Mouse (Mus musculus) right cerebral cortex, postnatal 10 days (tissue): ENCODE results near the gene Pnmt.

Source experiments
- DNase-seq, 2 experiments: peaks; one replicate each; pipeline ENCODE4 v3.0.0; 2021; ENCODE audit warnings: low spot score in 2 of 2

Gene Pnmt

DNA sequence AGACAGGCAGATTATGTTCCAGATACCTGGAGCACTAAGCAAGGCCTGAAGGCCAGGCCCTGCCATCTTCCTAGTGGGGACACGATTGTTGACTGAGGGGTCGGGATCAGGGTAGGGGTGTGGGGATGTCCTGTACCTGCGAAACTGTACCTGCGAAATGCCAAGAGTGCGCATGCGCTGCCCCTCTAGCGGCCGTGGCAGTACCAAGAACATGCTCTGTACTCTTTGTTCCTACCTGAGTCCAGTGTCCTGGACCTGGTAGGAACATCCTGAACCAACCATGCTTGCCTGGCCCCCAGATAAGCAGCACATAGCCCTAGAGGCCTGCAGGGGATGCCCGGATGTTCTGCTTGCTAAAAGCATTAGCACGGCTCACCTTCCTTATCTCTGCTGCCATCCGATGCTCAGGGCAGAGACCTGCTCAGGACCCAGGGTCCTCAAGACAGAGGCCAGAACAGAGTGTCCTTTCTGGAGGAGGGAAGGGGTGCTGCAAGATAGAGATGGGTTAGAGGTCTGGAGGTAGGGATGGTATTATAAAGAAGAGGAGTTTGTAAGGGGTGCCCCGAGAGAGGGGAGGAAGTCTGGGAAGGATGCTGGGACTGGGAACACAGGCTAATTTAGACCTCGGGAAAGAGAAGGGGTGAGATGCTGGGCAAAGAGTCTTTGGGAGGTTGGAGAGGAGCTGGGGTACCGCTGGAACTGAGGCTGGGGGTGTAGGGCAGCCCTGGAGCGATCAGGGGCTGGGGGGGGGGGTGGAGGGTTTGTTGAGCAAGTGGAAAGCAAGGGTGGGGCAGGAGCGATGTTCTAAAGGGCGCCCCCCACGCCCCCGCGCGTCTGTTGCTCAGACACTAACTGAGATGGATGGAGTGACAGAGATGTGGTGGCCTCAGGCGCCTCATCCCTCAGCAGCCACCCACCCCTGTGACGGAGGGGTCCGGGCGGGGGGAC, at the start of gene Pnmt:
TSS of gene Pnmt (plus strand) at position 813 of the 948 bp plus-strand sequence.
- DNase-seq: no peak

DNA sequence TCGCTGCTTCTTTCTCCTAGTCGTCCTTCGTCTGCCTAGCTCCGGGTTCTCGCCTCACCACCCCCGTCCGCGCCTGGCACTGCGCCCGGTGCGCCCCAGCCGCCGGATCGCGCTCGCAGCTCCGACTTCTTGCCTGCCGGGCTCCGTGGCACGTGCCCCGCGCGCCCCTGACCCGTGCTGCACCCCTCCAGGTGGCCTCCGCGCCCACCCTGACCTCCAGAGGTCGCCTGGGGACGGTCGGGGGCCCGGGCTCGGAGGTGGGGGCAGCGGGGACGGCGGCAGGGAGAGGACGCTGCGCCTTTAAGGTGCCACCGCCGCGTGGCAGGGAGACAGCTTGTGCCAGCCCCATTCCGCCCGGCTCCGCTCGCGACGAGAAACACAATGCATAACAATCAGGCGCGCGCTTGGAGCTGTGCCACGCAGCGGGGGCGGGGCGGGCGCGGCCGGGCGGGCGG, 47.7 kb upstream of the Pnmt start:
- peak; percentile 85 to 86 for DNase-seq

- no peak for DNase-seq
Measured at GRCm38 (mm10) chr11:98339071-98339501, 47.2 kb upstream of the Pnmt start.

- no peak for DNase-seq
Measured at GRCm38 (mm10) chr11:98339679-98340287, 46.5 kb upstream of the Pnmt start.

DNA sequence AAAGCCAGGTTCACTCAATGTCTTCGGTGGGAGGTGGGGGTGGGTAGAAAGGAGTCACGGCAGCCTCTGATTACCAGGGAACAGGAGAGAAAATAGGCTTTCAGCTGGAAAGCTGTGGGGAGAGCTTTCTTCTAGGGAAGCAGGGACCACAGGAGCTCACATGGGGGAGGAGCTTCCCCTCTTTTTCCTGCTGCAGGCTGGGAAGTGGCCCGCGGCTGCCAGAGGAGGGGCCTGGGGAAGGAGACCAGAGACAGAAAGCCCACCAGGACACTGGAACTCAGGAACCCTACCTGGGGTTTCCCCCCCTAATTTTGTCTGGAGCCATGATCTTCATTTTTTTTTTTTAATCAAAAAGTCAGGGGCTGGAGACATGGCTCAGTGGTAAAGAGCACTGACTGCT, 45.7 kb upstream of the Pnmt start:
- no peak for DNase-seq

DNA sequence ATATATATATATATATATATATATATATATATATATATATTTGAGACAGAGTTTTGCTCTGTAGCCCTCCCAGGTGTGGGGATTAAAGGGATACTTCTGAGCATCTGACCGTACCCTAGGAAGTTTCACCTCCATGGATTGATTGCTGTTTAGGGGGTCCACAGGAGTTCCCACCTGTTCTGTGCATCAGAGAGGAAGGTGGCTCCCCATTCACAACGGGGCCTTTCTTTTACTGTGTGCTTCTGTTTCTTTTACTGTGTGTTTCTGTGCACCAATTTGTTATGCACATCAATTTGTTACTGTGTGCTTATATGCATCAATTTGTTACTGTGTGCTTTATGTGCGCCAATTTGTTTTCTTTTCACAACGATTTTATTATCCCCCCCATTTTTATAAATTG, 45.1 kb upstream of the Pnmt start:
- no peak for DNase-seq

GRCm38 (mm10) chr11:98342000-98342945, 44.0 kb upstream of the Pnmt start:
- DNase-seq: peak; percentile 94 to 96

- peak; percentile 86 to 89 for DNase-seq
Measured at GRCm38 (mm10) chr11:98345253-98345652, 41.0 kb upstream of the Pnmt start.

GRCm38 (mm10) chr11:98346168-98346567, 40.1 kb upstream of the Pnmt start:
- DNase-seq: peak in 1 of 2 experiments; percentile 68

DNA sequence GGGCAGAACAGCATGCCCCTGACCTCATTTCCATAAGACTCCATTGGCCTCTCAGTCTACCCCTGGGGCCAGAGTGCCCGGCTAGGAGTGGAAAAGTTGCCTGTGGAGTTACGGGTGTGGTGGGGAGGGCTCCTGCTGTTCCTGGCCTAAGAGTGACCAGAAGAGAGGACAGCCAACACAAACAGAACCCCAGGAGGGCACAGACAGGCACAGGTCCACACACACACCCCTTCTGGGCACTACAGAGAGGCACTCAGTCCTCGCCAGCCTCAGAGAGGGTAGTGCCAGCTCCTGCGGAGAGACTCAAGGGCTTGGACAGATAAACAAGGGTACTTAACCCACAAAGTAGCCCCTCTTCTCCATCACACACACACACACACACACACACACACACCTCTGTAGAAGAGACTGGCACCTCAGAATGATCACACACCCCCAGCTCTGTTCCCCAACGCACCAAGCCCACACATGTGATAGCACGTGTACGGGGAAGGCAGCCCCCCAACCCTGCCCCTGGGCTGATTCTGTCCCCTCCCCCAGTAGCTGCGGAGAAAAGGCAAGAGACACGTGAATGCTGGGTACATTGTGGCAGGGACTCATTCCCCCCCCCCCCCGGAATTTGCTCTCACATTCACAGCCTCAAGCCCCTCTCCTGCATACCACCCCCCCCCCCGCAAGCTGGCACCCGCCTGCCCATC, 38.7 kb upstream of the Pnmt start:
- peak in 1 of 2 experiments; percentile 74 for DNase-seq

DNA sequence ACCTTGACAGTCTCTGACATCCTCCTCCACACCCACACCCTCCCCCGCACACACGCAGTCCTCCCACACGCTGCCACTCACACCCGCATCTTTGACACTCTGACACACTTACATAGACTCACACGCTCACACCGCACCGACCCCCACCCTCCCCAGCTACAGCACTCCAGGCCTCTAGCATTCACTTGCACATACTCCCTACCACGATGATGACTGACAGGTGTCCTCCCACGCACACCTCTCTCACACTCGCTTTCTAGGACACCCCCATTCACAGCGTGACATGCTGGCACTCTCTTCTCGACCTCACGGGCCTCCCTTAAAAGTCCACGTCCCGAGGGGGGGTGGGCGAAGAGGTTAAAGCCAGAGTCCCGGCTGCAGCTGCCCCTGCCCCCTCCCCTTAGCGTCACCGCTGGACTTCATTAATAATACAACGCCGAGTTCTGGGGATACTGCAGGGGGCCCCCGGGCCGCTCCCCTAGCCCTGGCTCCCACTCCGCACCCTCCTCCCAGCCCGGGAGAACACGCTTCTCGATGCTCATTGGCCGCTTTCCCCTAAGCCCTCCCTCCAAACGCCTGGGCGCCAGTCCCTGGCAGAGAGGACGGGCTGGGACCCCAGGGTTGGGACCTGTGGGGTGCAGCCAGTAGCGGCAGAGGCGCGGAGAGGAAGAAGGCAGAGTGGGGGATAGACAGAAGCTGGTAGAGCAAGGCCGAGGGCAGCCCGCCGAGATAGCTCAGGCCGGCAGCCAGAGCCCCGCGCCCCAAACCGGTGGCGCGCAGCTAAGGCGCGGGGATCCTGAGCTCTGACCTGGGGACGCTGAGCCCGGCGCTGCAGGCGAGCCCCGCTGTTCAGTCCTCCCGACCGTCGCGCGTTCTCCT, 37.9 kb upstream of the Pnmt start, which contains the start of gene Ppp1r1b:
TSS of gene Ppp1r1b (plus strand) at position 322 of the 879 bp plus-strand sequence.
- peak; percentile 88 to 90 for DNase-seq

DNA sequence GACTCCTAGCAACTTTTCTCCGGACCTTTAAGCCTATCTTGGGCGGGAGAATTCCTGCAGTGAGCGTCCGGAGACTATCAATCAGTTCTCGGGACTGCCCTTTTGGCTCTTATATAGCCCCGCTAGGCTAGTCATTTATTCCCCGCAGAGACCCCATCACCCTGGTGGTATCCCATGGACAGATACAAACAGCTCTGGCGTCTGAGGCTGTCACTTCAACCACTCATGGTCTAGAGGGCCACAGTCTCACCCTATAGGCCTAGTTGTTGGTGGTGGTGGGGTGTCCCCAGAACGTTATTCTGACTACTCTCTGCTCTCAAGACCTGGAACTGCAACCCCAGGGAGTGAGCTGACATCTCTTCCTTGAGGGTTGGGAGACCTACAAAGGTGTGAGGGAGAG, 36.9 kb upstream of the Pnmt start:
- no peak for DNase-seq

DNA sequence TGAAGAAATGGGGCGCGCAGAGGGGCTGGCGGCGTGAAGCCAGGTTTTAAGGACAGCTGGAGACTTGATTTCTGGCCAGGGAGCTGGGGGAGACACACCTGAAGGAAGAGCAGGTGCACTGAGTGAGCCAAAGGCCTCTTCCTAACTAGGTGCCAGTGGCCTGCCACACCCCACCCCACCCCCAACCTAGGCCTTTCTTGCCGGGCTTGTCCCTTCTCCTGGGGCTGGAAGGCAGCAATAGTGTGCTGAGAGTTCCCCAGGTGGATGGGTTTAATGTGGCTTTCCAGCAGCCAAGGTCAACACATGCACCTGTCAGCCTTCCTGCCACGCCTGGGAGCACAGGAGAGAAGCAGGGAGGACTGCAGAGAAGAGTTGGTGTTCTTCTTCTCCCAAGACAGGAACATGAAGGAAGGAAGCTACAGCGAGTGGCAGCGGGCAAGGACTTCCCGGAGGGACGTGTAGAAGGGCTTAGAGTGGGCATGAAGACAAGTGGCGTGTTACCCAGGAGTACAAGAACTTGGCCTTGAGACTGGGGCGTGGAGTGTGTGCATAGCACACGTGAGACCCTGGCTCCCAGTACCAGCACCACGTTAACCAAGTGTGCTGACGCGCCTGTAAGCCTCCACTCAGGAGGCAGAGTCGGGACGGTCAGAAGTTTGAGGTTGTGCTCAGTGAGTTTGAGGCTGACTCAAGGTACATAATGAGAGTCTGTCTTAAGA, 33.8 kb upstream of the Pnmt start:
- DNase-seq: no peak

DNA sequence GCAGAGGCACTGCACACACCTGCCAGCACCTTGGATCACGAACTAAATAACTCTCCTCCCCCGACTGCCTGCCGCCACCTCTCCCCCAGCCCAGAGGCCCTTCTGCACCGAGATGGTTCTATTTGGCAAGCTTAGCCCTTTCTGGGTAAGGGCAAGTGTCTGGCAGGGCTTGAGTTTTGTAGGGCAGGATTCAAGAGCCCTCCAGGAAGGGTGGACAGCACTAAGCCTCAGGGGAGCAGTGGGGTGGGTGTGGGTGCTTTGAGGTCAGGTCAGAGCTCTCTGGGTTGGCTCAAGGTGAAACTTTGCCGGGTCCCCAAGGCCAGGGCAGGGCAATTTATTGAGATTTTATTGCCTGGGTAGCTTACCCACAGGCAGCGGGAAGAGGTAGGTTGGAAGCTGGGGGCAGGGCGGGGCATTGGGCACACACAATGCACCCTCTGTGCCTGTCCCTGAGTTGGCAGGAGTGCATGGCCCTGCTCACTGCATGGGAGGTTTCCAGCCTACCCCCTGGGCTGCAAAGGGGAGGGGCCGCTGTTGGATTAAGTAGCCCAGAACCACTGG, 32.5 kb upstream of the Pnmt start:
- no peak for DNase-seq

DNA sequence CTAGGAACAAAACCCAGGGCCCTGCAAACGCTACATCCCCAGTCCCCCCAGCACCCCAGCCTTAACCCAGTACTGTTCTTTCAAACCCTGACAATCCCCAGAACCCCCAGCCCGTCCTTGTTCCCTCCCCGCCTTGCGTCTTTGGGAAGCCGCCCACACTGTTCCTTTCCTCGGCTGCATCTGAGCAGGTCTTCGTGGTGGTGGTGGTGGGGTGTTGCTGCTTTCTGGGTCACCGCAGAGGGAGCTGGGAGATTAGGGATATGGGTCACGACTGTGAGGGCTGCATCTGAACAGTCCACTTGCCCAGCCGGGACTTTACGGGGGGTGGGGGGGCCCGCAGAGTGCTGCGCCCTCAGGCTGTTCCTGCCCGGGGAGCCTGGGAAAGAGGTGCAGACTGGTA, 31.8 kb upstream of the Pnmt start:
- peak in 1 of 2 experiments; percentile 65 for DNase-seq

DNA sequence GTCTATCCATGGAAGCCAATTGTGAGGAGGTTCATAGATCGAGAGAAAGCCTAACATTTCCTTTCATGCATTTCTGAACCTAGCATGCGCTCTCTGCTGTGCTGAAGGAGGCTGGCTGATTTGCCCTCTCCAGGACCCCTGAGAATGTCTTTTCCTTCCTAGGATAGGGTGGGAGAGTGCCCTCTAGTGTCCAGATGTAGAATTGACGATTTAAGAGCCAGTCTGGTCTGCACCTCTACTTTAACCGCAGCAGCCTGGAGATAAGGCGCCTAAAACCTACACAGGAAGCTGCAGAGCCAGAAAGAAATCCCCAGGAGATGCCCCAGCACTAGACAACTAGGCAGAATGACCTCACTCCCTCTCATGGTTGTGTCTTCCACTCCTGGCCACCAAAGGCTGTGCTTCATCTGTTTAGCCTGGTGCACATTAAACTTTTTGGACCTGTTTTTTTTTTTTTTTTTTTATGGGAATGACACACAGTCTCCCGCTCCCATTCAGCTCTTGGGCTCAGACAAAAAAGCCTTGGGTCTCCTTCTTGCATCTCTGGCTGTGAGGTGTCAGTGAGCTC, 30.4 kb upstream of the Pnmt start:
- peak in 1 of 2 experiments; percentile 73 for DNase-seq

- DNase-seq: no peak
Measured at GRCm38 (mm10) chr11:98356625-98357394, 29.4 kb upstream of the Pnmt start.
